Mouse (Mus musculus) mesoderm, embryonic 11.5 days (tissue): ENCODE measurements around the gene Itih2.

Experiments
- DNase-seq: peaks from one replicate; pipeline ENCODE4 v3.0.0-alpha.2; 2012; ENCODE audit warnings: low read depth, low spot score

Gene Itih2

DNA sequence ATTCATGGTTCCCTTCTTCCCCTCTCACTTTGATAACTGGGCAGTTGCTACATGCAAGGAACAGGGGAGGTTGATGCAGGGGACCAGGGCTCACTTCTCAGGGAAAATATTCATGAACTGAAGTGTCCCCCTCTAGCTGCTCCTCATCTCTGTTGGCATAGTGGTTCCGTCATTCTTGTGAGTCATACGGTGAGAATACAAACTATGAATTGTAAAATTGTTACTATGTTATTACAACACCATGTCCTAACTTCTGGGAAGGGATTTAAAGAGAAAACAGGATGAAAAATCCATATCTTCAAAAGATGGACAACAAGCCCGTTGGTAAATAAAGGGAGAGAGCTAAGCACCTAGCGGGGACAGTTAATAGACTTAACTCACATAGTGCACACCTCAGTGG lies at the start of gene Itih2:
Gene Itih2, minus strand, starts transcription at position 101 of the 400 bp plus-strand sequence.
- no peak for DNase-seq

DNA sequence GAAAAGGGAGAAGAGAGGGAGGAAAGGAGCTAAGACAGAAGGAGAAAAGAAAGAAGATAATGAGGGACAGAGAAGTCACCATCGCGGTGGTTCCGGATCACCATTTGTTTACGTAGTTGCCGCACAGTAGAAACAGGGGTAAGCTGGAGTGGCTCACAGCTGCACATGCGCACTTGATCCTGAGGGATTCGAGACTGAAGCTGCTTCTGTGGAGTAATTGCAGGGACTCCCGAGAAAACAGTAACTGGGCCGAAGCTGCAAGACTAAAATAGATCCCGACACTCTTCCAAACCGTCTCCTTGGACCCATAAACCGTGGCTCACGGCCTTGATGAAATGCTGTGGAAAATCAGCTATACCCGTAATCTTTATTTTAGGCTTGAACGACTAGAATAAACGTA lies 38.8 kb upstream of the Itih2 start:
- no peak for DNase-seq

DNA sequence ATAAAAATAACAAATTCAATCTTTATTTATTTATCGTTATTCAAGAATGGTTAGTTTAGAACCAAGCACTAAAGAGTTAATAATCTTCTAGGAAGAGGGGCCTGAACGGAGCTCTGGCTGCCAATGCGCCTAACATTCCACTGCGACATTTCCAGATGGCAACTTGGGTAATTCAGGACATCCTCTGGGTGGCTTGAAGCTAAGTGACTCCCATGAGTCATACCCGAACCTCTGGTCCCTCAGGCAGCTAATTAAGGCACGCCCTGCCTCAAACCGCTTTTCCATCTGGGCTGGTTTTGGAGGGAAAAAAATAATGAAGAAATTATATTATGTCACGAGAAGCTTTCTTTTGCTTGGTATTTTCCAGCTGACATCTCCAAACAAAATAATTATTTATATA lies 36.8 kb upstream of the Itih2 start:
- DNase-seq: no peak

DNA sequence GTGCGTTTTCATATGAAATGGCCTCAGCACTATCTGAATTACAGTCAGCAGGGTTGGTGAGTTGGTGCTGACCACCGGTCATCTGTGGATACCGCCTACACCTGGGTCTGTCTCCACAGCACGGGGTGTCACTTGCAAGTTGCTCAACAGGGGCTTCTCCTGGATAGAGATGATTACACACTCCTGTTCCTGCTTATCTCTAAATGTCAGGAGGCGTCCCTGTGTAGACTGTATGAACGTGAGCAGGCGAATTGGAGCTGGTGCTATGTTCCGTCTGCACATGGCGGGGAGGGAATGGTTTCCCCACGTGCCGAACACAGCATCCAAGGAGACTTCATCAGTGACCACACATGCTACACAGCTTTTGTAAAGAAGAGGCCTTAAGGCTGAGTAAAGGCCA lies 36.1 kb upstream of the Itih2 start:
- DNase-seq: no peak

DNA sequence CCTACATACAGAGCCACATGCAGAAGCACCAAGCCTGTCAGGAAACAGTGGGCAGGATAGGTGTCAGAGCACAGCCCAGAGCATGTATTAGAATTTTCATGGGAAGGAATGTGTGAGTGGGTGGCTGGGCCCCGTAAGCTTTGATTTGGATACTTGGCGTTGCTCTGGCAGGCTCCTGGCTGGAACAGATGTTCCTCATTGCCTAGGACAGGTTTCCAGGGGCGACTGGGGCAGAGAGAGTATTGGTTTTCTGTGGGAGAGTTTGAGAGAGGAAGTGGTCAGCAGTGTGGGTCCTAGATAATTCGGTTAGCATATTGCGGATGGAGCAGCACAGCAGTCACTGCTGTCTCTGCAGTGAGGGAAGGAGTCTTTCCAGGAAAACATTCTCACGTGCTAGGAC lies 35.4 kb upstream of the Itih2 start:
- DNase-seq: peak; percentile 25

DNA sequence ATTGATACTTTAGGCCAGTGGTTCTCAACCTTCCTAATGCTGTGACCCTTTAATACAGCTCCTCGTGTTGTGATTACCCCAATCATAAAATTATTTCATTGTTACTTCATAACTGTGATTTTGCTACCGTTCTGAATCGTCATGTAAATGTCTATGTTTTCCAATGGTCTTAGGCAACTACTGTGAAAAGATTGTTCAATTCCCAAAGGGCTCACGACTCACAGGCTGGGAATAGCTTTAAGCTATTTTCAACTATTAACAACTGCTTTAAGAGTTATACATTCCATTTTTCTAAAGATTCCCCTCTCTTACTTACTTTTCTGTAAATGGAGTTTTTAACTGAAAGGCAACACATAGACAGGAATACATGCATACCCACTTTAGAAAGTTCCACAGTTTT lies 30.8 kb upstream of the Itih2 start:
- no peak for DNase-seq

DNA sequence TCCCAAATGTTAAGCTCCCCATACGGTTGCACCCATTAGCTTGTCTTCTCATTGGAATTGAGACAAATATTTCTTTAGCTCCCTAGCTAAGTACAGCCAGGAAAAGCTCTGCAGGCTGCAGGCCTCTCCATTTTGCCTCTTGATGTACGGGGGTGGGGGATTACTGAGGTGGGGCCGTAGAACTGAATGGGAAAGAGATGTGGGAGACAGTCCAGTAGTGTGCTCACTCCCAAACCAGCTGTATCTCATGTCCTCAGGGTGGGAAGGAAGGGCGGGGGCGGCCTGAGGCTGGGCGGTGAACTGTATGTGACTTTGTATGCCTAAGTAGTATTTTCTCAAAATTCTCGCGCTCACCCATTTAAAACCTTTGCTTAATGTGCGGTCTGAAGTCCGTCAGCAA lies 26.0 kb upstream of the Itih2 start:
- no peak for DNase-seq

DNA sequence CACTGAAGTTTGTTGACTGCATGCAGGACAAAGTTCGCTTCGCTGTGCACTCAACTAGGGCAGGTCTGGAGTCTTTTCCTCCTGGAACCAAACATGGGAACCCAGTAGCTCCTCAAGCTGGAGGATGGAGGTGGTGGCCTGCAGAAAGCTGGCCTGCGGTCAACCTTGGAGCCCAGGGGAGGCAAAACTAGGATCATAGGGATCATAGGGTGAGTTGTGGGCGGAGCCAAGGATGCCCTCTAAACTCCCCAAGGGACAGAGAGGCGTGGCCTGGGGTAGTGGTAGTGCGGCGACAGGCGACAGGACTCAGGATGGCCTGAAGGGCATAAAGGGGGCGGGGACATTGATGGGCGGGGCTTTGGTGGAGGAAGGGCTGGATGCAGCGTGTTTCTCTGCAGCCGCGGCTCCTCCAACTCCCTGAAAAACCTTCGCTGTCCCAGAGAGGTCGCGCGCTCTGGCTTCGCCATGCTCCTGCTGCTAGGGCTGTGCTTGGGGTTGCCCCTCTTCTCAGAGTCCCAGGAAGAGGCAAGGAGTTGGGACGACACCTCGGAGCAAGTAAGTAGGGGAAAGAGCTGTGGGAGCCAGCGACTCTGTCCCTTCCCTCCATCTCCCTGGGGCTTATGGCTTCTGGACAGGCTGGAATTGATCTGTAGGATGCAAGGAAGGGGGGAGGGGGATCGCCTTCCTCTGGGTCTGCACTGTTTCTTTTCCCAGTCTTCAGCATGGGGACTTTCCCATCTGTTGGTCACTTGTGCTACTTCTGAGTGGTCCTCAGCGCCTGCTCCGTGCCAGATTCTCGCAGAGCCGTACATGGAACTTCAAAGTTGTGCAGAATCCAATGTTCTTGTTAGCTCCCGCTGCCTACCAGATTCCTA lies 22.2 kb upstream of the Itih2 start, which contains the start of gene Itih5:
Gene Itih5, plus strand, starts transcription at position 371 of the 875 bp plus-strand sequence.
- peak; percentile 63 for DNase-seq

DNA sequence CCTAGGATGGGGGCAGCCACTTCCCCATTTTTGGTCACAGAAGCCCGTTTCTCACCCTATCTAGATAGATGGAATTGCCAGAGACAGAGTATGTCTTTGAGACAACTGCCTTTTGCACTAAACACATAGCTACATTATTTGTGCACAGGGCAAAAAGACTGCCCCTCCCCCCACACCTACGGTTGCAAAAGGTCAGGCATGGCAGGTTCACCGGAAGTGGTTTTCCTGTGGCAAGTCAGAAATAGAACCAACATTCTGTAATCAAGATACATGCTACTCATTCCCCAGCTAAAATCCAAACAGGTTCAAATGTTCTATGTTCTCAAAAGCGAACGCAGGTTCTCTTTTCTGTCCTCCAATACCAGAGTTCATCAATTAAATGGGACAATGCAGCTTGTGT lies 21.4 kb upstream of the Itih2 start:
- no peak for DNase-seq

DNA sequence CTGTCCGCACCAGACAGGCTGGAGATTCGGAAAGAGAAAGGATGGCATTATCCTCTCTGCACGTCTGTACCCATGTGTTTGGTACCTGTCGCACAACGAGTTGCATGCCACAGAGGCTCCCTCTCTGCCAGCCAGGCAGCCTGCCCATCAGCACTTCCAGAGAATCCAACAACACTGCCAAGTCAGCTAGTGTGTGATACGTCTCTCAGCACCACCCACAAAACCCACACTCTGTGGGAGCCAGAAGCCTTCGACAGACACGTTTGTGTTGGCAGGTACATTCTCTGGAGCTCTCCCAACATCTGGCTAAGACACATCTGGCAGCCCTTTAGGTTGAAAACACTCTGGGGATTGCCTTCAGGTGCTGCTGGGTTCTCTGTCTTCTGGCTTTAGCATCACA lies 16.0 kb upstream of the Itih2 start:
- DNase-seq: no peak

DNA sequence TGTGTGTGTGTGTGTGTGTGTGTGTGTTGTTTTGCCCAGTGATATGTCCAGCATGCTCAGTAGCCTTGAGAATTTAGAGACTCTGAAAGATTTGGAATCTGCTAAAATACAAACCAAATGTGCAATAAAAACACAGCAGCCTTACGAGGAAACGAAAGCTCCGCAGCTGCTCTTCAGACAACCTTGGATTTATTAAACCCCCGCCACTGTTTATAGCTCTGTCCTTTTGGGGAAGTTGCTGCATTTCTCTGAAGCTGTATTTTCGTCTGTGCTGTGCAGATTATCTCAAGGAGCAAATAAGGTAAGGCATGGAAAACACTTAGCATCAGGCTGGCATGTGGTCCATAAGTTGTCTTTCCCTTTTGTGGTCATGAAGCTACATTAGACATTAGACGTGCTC lies 14.3 kb upstream of the Itih2 start:
- no peak for DNase-seq

DNA sequence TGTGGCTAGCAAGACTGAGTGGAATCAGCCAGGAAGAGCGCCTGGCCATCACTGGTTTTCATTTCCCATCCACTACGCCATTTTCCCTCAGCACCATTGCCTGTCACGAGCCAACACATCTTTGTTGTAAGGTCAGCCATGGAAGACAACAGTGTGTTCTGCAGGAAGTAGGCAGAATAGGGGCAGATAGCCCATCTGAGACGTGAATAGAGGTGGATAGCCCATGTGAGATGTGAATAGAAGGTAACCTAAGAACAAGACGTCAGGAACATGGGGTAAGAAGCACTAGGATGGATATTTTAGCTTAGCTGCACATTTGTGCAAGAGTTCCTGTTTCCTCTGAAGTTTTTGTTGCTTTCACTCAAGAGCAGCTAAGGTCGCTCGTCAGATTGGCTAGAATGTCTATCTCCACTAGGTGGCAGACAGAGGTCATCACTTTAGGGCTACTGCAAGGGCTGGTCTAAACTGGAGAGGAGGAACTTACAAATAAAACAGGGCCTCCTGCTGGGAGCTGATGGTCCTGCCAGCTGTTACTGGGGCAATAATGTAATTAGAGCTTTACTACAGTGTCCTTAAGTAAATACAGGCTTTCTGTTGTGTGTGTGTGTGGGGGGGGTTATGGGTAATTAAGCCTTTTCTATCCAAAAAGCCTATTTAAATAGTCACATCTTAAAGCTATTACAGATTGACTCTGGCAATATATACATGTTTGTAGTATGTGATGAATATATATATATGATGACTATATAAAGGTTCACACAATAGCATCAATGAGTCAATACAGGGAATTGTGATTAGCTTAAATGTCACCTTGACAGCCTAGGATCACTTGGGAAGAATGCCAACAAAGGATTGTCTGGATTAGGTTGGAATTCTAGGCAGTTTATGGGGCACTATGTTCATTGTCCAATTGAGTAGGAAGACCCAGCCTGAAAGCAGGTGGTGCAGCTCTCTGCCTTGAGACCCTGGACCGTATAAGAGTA lies 11.6 kb upstream of the Itih2 start:
- DNase-seq: peak; percentile 84

DNA sequence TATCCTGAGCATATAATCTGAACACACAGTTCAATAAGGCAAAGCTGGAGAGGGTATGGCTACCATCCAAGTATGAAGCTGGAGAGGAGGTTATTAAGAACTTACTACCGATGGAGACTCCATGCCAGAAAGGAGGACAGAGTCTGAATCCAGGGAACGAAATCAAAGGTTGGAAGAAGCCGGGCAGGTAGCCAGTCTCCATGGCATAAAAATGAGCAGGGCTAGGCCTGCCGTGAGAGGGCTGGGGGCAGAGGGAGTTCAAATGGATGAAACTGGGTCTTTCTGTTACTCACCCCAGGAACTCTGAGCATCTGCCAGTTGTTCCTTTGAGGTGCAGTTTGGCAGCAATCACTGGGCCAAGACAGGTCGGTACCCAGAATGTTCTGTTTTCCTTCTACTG lies 9.3 kb upstream of the Itih2 start:
- no peak for DNase-seq

DNA sequence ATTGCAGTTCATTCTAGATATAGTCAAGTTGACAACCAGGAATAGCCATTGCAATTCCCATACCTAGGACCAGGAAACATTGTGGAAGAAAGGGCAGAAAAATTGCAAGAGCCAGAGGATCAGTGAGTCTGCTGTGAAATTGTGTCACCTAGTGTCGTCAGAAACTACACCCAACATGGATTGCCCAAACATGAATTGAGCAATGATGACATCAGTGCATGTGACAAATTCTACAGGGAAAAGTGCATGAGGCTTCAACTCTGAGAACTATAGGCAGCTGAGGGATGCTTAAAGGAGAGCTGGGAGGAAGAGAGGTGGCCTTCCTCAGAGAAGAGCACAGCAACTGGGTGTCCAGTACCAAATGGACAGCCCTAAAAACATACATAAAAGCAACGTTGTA lies 6.1 kb upstream of the Itih2 start:
- no peak for DNase-seq

DNA sequence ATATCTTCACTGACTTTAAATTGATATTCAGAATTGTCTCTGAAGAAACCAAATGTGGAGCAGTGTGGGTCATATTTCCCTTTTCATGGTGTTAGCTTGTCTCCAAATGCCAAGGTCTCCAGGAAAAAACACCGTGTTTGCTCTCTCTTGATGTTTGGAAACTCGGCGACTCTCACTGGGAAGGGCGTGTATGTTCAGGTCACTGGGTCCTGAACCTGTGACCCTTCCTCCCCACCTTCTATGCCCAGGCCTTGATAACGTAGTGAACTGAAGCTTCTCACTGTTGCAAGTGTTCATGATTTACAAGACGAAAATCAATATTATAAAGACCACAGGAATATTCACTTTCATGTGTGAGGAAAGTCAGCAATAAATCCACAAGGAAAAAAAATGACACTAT lies 2.7 kb upstream of the Itih2 start:
- no peak for DNase-seq

DNA sequence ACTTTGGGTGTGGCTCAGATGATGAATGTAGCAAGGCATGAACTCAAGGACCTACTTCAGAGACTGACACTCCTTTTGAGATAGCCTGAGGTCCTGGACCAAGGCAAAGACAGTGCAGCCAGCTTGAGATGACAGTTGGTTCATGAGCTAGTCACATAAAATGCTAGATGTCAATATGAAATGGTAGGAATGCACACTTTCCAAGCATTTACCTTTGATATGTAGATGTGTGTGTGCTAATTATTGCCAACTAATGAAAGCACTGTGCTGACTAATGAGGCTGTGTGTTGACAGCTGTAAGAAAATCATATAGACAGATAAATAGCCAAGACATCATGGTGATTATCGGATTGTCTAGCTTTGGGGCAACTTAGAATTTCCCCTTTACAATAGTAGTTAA lies 932 bp upstream of the Itih2 start:
- no peak for DNase-seq

DNA sequence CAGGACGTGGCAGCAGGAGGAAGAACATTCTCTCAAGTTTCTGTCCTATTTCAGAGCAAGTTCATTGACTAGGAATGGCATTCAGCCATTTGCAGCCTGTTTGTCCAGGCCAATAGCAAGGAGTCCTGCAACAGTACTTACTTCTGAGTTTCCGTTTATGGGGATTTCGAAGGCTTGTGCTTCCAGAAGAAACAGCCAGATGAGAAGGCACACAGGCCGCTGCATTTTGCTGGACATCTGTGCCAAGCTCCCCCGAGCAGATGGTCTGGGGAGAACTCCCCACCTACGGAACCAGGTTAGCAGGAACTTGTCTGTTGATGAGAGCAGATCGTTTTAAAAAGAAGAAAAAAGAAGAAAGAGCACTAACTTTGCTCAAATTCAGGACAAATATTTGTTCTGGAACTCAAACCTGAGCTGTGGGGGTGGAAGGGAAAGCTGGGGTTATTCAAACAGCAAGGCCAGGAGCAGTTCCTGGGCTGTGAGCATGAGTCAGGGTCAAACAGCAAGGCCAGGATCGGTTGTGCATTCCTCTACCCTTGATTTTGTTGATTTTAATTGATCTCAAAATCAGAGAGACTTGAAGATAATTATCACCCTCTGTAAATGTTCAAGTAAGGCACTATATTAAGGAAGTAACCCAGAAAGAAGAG lies 730 bp downstream of the Itih2 start:
- DNase-seq: no peak

DNA sequence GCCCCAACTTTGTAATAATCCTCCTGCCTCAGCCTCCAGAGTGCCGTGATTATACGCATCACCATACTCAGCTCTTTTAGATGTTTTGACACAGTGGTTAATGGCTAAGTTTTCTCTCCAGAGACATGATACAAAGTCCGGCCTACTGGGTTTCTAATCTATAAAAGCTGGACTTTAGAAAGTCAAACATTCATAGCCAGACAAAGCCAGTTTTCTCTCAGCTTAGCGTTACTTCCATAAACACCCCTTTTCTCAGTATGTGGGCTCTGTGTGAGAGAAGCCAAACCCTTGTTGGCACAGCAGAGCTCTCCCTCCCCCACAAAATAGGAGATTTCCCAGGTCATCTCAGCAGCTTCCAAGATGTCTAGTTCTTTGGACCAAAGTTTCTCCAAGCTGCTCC lies 2.6 kb downstream of the Itih2 start:
- DNase-seq: no peak

DNA sequence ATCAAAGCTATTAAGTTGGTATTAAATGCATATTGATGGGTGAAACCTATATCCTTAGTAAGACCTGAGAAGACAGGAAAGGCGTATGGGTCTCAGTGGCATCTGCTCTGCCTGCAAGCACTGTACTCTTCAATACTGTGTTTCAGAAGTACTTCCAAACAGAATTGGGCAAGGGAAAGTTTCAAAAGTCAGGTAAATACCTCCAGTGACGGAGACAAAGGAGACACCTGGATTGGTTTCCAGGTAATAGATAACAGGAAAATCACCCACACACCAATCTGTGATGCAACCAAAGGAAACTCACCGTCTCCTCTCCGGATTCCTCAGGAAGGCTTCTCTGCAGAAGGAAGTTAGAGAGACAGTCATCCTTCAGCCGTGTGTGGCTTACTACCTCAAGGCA lies 3.7 kb downstream of the Itih2 start:
- no peak for DNase-seq

DNA sequence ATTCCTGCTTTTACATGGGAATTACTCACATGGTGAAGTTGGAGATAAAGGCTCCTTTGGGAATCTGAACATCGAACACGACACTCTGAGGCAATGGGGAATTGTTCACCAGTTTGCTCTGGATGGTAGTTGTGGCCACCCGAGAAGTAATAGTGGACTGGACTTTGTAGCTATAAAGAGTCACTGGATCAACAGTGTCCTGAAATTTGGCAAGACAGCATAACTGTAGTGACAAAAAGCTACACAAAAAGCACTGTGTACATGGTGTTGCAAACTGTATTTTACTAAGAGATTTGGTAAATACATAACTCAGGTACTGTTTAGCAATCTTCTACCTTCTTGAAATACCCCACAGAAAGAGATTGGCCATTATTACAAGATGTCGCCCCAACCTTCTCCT lies 5.1 kb downstream of the Itih2 start:
- no peak for DNase-seq

DNA sequence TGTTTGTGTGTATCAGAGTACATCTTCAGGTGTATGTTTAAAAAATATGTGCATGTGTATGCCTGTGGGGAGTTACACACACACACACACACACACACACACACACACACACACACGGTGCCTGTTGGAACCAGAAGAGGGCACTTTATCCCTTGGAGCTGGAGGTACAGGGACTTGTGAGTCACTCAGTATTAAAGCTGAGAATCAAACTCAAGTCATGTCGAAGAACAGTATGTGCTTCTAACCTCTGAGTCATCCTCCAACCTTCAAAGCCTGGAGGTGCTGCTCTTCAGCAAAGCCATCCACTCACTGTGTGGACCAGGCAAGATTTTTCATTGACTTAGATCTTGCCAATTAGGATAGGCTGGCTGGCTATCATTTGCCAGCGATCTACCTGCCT lies 9.4 kb downstream of the Itih2 start:
- no peak for DNase-seq

DNA sequence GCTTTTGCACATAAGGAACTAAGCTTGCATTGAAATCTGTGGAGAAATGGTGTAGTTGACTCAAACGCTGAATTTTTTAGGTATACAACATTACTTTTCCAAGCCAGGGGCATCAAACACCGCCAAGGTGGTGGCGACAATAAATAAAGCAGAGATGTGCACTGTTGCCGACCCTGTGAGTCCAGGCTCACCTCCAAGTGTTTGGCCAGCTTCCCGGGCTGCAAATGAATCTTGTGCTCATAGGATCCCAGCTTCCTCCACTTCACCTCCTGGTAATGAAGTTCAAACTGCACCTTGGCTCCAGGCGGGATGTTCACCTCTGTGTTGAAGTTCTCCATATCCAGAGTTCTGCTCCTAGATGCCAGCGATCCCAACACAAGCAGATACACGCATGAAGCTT lies 11.9 kb downstream of the Itih2 start:
- DNase-seq: no peak
